Mouse (Mus musculus) midbrain, postnatal 0 days (tissue): ENCODE data around the gene Gbgt1. TPM values are rescaled to one million over a fixed set of nuclear protein-coding genes. Genes with fewer than 3 reads are reported as not detected.

Experiments used
- ATAC-seq: fragments of 200-750 bp; cut with Nextera tagmentation; 2 replicates; pipeline ENCODE4 v1.8.0; 2017; ENCODE audit warnings: moderate number of reproducible peaks, mild to moderate bottlenecking, moderate TSS enrichment, moderate library complexity; ENCODE audit not compliant: low FRiP score
- DNase-seq: peaks from one replicate; pipeline ENCODE4 v3.0.0-alpha.2; 2015; ENCODE audit warnings: low spot score
- H3K27ac ChIP-seq: fragments of 300-500 bp; sonication (generic); 2 replicates; pipeline ENCODE4 v1.5.1; 2014; ENCODE audit warnings: low read depth, mild to moderate bottlenecking, low read length, mixed read lengths
- H3K27me3 ChIP-seq: fragments of 300-500 bp; sonication (generic); 2 replicates; pipeline ENCODE4 v1.6.1; 2014; ENCODE audit warnings: low read length, control low read depth, mixed read lengths; ENCODE audit not compliant: insufficient read depth
- H3K36me3 ChIP-seq: fragments of 300-500 bp; sonication (generic); 2 replicates; pipeline ENCODE4 v1.6.1; 2014; ENCODE audit warnings: low read length, control low read depth, mixed read lengths; ENCODE audit not compliant: insufficient read depth
- H3K4me1 ChIP-seq: fragments of 300-500 bp; sonication (generic); 2 replicates; pipeline ENCODE4 v1.6.1; 2014; ENCODE audit warnings: mild to moderate bottlenecking, control low read depth, antibody characterized with exemption, low read length, mixed read lengths; ENCODE audit not compliant: insufficient read depth
- H3K4me2 ChIP-seq: fragments of 300-500 bp; sonication (generic); 2 replicates; pipeline ENCODE4 v1.6.1; 2014; ENCODE audit warnings: low read depth, mild to moderate bottlenecking, low read length, mixed read lengths; ENCODE audit not compliant: poor library complexity, severe bottlenecking
- H3K4me3 ChIP-seq: fragments of 300-500 bp; sonication (generic); 2 replicates; pipeline ENCODE4 v1.5.1; 2014; ENCODE audit warnings: low read depth, mild to moderate bottlenecking, low read length, moderate library complexity
- H3K9ac ChIP-seq: fragments of 300-500 bp; sonication (generic); replicated peaks from 2 replicates; pipeline ENCODE4 v1.6.1; 2014; ENCODE audit warnings: mild to moderate bottlenecking, low read length, moderate library complexity, mixed read lengths; ENCODE audit not compliant: poor library complexity, severe bottlenecking
- H3K9me3 ChIP-seq: fragments of 300-500 bp; sonication (generic); 2 replicates; pipeline ENCODE4 v1.6.1; 2016; ENCODE audit warnings: low read length, control low read depth
- CTCF ChIP-seq: IDR thresholded peaks from 2 replicates; pipeline ENCODE4 v1.5.1; 2016; ENCODE audit warnings: antibody characterized with exemption, mild to moderate bottlenecking
- WGBS: fragments of 180-500 bp; shearing (Covaris S2); extraction: QIAGEN DNeasy Blood & Tissue Kit; methylation state at CpG from one replicate; pipeline ENCODE4 v1.1.7; 2014; 5-methylcytosine and 5-hydroxymethylcytosine counted together
- polyA plus RNA-seq: library from polyadenylated mRNA; unstranded; fragments of >200 nt; fragmentation: Nextera tagmentation; extraction: Ambion mirVana; gene quantifications from 2 replicates; pipeline ENCODE4 v1.2.1, GENCODE M21; 2015
- total RNA-seq: library from RNA; depleted of rRNA; stranded (reverse); fragments of >200 nt; gene quantifications from 2 replicates; pipeline ENCODE4 v1.2.3, GENCODE M21; 2014

Gene Gbgt1
- total and polyA plus RNA-seq, 2 experiments from 2014 or later: 0.81 to 5.4 TPM

DNA sequence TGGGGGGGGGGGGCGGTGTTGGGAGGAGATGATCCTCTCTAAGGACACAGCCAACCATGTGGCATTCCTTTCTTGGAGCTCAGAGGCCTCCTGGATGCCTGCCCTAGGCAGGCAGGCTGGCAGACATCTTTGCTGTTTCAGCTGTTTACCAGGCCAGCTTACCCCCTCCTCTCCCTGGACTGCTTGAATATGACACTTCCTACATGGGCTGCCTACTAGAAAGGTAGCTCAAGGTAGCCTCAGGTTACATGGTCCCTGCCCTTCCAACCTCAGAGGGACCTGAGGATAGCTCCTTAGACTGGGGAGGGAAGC is 42.1 kb downstream of the Gbgt1 start:
- WGBS: 33% methylated on average over 1 of the region's 1 CpGs
- Histone ChIP-seq H3K4me3 (no peak overlapping the region), H3K4me2 (no peak overlapping the region), H3K27me3 (no peaks in the 10 kb centered on the region), H3K4me1 (peaks cover 48% of the 10 kb centered on the region), H3K9ac (no peak overlapping the region), H3K9me3 (no peaks in the 10 kb centered on the region), H3K27ac (peak overlapping the region; percentile 55), H3K36me3 (peaks cover 20% of the 10 kb centered on the region)
- TF ChIP-seq CTCF: no peak
- DNase-seq (peak; percentile 69), ATAC-seq (no peak)

DNA sequence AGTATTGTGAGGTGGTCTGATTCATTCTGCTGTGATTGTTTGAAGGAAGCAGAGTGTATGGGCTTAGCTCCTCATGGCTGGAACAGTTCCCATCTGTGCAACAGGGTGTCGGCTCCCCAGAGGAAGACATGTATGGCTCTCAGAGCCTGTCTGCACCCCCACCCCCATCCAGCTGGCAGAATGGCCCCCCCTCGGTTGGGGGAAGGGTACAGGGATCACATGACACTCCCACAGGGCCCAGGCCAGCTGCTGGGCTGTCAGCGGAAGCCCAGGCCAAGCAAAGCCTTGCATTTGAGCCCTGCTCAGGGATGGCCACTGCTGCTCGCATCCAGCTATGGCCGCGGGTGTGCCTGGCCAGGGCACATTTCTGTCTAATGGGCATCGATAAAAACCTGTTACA is 42.5 kb downstream of the Gbgt1 start:
- H3K4me2 ChIP-seq: no peak overlapping the region
- peaks cover 25% of the 10 kb centered on the region for H3K36me3 ChIP-seq
- H3K4me1 ChIP-seq: peaks cover 44% of the 10 kb centered on the region
- no peaks in the 10 kb centered on the region for H3K9me3 ChIP-seq
- no peak overlapping the region for H3K4me3 ChIP-seq
- DNase-seq: peak; percentile 81
- H3K9ac ChIP-seq: peak overlapping the region; percentile 1; the same call in 1 of the 2 replicates
- TF ChIP-seq CTCF: no peak
- no peaks in the 10 kb centered on the region for H3K27me3 ChIP-seq
- H3K27ac ChIP-seq: peak overlapping the region; percentile 55
- ATAC-seq: peak; percentile 53; the same call in 1 of the 2 replicates
- 24% methylated on average over 7 of the region's 7 CpGs for WGBS

GRCm38 (mm10) chr2:28539949-28540348 is 43.3 kb downstream of the Gbgt1 start:
- H3K27ac ChIP-seq: 0 out of 2 replicates have a peak overlapping the region, but pooled peaks have one; percentile 32
- TF ChIP-seq CTCF: no peak
- no peak overlapping the region for H3K4me3 ChIP-seq
- H3K9me3 ChIP-seq: no peaks in the 10 kb centered on the region
- 49% methylated on average over 2 of the region's 2 CpGs for WGBS
- ATAC-seq (no peak), DNase-seq (no peak)
- H3K4me2 ChIP-seq: no peak overlapping the region
- peaks cover 32% of the 10 kb centered on the region for H3K36me3 ChIP-seq
- no peaks in the 10 kb centered on the region for H3K27me3 ChIP-seq
- H3K9ac ChIP-seq: no peak overlapping the region; the same call in 1 of the 2 replicates
- peaks cover 36% of the 10 kb centered on the region for H3K4me1 ChIP-seq

GRCm38 (mm10) chr2:28540587-28541227 is 44.0 kb downstream of the Gbgt1 start:
- 78% methylated on average over 8 of the region's 8 CpGs for WGBS
- ATAC-seq (no peak), DNase-seq (no peak)
- no peak overlapping the region for H3K4me3 ChIP-seq
- no peaks in the 10 kb centered on the region for H3K27me3 ChIP-seq
- TF ChIP-seq CTCF: no peak
- peaks cover 29% of the 10 kb centered on the region for H3K4me1 ChIP-seq
- no peak overlapping the region for H3K4me2 ChIP-seq
- H3K9ac ChIP-seq: no peak overlapping the region
- peaks cover 40% of the 10 kb centered on the region for H3K36me3 ChIP-seq
- no peak overlapping the region for H3K27ac ChIP-seq
- no peaks in the 10 kb centered on the region for H3K9me3 ChIP-seq

DNA sequence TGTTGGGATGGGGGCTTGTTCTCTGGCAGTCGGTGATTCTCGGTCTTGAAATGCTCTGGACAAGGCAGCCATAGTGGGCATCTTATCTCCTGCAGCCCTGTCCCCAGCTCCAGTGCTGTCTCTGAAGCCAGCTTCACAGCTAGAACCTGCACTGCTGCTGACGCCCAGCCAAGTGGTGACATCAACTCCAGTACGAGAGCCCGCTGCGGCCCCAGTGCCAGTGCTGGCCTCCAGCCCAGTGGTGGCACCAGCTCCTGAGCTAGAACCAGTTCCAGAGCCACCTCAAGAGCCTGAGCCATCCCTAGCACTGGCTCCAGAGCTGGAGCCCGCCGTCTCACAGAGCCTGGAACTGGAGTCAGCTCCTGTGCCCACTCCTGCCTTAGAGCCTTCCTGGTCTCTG is 47.2 kb downstream of the Gbgt1 start:
- H3K27ac ChIP-seq: no peak overlapping the region
- DNase-seq: no peak

GRCm38 (mm10) chr2:28545976-28546375 is 49.3 kb downstream of the Gbgt1 start:
- no peak for TF ChIP-seq CTCF
- H3K4me1 ChIP-seq: no peaks in the 10 kb centered on the region

More for the DNA sequence above, 47.2 kb downstream of the Gbgt1 start:
- no peak overlapping the region for H3K4me3 ChIP-seq
- no peak for TF ChIP-seq CTCF
- WGBS: 91% methylated on average over 8 of the region's 8 CpGs
- no peaks in the 10 kb centered on the region for H3K9me3 ChIP-seq
- H3K36me3 ChIP-seq: peaks cover 65% of the 10 kb centered on the region
- peaks cover 10% of the 10 kb centered on the region for H3K4me1 ChIP-seq
- no peak for ATAC-seq
- H3K9ac ChIP-seq: no peak overlapping the region
- H3K27me3 ChIP-seq: no peaks in the 10 kb centered on the region
- no peak overlapping the region for H3K4me2 ChIP-seq

More at GRCm38 (mm10) chr2:28545976-28546375, 49.3 kb downstream of the Gbgt1 start:
- Histone ChIP-seq H3K36me3 (peaks cover 82% of the 10 kb centered on the region), H3K27ac (no peak overlapping the region), H3K9ac (no peak overlapping the region), H3K27me3 (no peaks in the 10 kb centered on the region), H3K4me3 (no peak overlapping the region), H3K4me2 (no peak overlapping the region), H3K9me3 (no peaks in the 10 kb centered on the region)
- no peak for ATAC-seq
- peak; percentile 88 for DNase-seq
